Mouse (Mus musculus) intestine, postnatal 0 days (tissue): ENCODE results near the gene Pygm. TPM values are rescaled to one million over a fixed set of nuclear protein-coding genes. Genes with fewer than 3 reads are reported as not detected.

Source experiments
- ATAC-seq: fragments of 200-750 bp; cut with Nextera tagmentation; 2 replicates; pipeline ENCODE4 v1.8.0; 2017; ENCODE audit warnings: mild to moderate bottlenecking, moderate TSS enrichment, moderate library complexity
- H3K27ac ChIP-seq: fragments of 300-500 bp; sonication (generic); 2 replicates; pipeline ENCODE4 v1.5.1; 2014; ENCODE audit warnings: mild to moderate bottlenecking, low read depth, low read length, moderate library complexity
- H3K27me3 ChIP-seq: fragments of 300-500 bp; sonication (generic); replicated peaks from 2 replicates; pipeline ENCODE4 v1.6.1; 2014; ENCODE audit warnings: low read length, mixed read lengths; ENCODE audit not compliant: control insufficient read depth, insufficient read depth
- H3K36me3 ChIP-seq: fragments of 300-500 bp; sonication (generic); 2 replicates; pipeline ENCODE4 v1.6.1; 2014; ENCODE audit warnings: mild to moderate bottlenecking, moderate library complexity; ENCODE audit not compliant: control insufficient read depth, insufficient read depth
- H3K4me1 ChIP-seq: fragments of 300-500 bp; sonication (generic); replicated peaks from 2 replicates; pipeline ENCODE4 v1.6.1; 2014; ENCODE audit warnings: antibody characterized with exemption, low read length, mixed read lengths; ENCODE audit not compliant: control insufficient read depth, insufficient read depth
- H3K4me2 ChIP-seq: fragments of 300-500 bp; sonication (generic); replicated peaks from 2 replicates; pipeline ENCODE4 v1.6.1; 2014; ENCODE audit warnings: low read depth, mild to moderate bottlenecking, moderate library complexity
- H3K4me3 ChIP-seq: fragments of 300-500 bp; sonication (generic); 2 replicates; pipeline ENCODE4 v1.5.1; 2014; ENCODE audit warnings: low read depth, low read length
- H3K9ac ChIP-seq: fragments of 300-500 bp; sonication (generic); 2 replicates; pipeline ENCODE4 v1.6.1; 2014; ENCODE audit warnings: mild to moderate bottlenecking, low read depth, low read length
- H3K9me3 ChIP-seq: fragments of 300-500 bp; sonication (generic); 2 replicates; pipeline ENCODE4 v1.6.1; 2016; ENCODE audit warnings: mixed run types; ENCODE audit not compliant: control insufficient read depth
- CTCF ChIP-seq: sonication (generic); IDR thresholded peaks from 2 replicates; pipeline ENCODE4 v1.5.1; 2016; ENCODE audit warnings: low read depth, mild to moderate bottlenecking, control low read depth, antibody characterized with exemption, moderate library complexity
- WGBS: fragments of 180-500 bp; shearing (Covaris S2); extraction: QIAGEN DNeasy Blood & Tissue Kit; methylation state at CpG from one replicate; pipeline ENCODE4 v1.1.7; 2014; 5-methylcytosine and 5-hydroxymethylcytosine counted together
- polyA plus RNA-seq: library from polyadenylated mRNA; unstranded; fragments of >200 nt; fragmentation: Nextera tagmentation; extraction: Ambion mirVana; gene quantifications from 2 replicates; pipeline ENCODE4 v1.2.1, GENCODE M21; 2015

Gene Pygm
- polyA plus RNA-seq, 1 experiment from 2014 or later: 4.1 TPM

DNA sequence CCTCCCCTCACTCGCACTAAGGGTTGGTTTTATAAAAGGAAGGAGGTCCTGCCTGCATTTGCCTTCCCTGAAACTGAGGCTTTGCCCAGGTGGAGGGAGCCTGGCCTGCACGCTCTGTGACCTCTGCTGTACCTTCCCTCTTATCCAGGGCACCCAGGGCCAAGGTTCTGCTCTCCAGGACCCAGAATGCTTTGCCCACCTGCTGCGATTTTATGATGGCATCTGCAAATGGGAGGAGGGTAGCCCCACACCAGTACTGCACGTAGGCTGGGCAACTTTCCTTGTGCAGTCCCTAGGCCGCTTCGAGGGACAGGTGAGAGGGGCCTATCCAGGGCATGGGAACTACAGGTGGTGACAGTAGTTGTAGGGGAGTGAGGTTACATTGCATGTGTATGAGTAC is 45.0 kb upstream of the Pygm start:
- H3K9ac ChIP-seq: no peak overlapping the region
- H3K27me3 ChIP-seq: no peaks in the 10 kb centered on the region
- H3K9me3 ChIP-seq: no peaks in the 10 kb centered on the region
- H3K36me3 ChIP-seq: peaks cover 41% of the 10 kb centered on the region
- H3K27ac ChIP-seq: no peak overlapping the region
- H3K4me2 ChIP-seq: no peak overlapping the region
- 92% methylated on average over 6 of the region's 6 CpGs for WGBS
- ATAC-seq: no peak
- TF ChIP-seq CTCF: no peak
- H3K4me3 ChIP-seq: no peak overlapping the region
- no peaks in the 10 kb centered on the region for H3K4me1 ChIP-seq

DNA sequence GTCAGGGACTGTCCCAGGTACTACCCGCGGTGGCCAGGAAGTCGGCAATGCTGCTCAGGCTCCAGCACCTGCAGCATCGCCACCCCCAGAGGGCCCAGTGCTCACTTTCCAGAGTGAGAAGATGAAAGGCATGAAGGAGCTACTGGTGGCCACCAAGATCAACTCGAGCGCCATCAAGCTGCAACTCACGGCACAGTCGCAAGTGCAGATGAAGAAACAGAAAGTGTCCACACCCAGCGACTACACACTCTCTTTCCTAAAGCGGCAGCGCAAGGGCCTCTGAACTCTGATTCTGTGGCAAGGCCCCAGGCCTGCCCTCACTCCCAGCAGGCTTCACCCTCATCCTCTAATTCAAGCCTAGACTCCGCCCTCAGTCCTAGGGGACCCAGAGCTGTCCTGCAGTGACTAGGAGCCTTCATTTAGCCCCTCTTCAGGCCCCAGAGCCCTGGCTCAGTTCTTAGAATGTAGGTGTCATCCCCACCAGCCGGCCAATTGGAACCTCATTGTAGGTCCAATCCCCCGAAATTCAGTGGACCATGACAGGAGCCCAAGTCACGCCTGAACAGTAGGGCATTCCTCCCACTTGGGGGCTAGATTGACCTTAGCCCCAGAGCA is 44.2 kb upstream of the Pygm start:
- Histone ChIP-seq H3K27me3 (no peaks in the 10 kb centered on the region), H3K27ac (0 out of 2 replicates have a peak overlapping the region, but pooled peaks have one; percentile 21), H3K4me1 (no peaks in the 10 kb centered on the region), H3K36me3 (peaks cover 44% of the 10 kb centered on the region), H3K4me3 (no peak overlapping the region), H3K4me2 (peak overlapping the region; percentile 100), H3K9me3 (no peaks in the 10 kb centered on the region), H3K9ac (no peak overlapping the region)
- 61% methylated on average over 15 of the region's 15 CpGs for WGBS
- ATAC-seq: no peak; the same call in 1 of the 2 replicates
- TF ChIP-seq CTCF: peak; percentile 57

GRCm38 (mm10) chr19:6340524-6341452 is 43.4 kb upstream of the Pygm start, which contains the start of gene Map4k2:
TSS of gene Map4k2 (plus strand) at chr19:6341135.
- WGBS: 4% methylated on average over 64 of the region's 72 CpGs
- H3K27me3 ChIP-seq: no peaks in the 10 kb centered on the region
- H3K4me3 ChIP-seq: peak within 1 kb of the TSS; percentile 72
- no peaks in the 10 kb centered on the region for H3K9me3 ChIP-seq
- H3K36me3 ChIP-seq: peaks cover 51% of the 10 kb centered on the region
- peak; percentile 82 for ATAC-seq
- H3K4me2 ChIP-seq: peak within 1 kb of the TSS; percentile 100
- no peaks in the 10 kb centered on the region for H3K4me1 ChIP-seq
- TF ChIP-seq CTCF: peak; percentile 57
- H3K9ac ChIP-seq: peak within 1 kb of the TSS; percentile 63
- H3K27ac ChIP-seq: peak within 1 kb of the TSS; percentile 21; the same call in 1 of the 2 replicates

DNA sequence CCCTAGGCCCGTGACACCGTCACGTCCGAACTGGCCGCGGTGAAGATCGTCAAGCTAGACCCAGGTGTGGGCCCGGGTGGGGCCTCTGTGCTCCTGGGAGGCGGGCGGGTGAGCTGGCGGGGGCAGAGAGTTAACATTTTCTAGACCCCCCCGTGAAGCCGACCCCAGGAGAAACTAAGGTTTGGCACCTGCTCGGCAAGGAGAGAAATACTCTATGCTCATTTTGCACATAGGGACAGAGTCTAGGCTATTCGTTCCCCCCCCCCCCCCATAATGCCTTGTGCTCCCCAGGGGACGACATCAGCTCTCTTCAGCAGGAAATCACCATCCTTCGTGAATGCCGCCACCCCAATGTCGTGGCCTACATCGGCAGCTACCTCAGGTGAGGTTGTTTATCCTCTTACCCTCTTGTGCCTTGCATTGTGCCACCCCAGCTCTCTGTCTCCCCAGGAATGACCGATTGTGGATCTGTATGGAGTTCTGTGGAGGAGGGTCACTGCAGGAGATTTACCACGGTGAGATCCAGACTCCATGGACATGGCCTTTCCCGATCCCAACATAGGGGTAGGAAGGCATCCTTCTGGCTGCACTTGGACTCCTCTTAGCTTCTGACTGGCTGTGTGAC is 42.6 kb upstream of the Pygm start:
- Histone ChIP-seq H3K4me1 (no peaks in the 10 kb centered on the region), H3K36me3 (peaks cover 59% of the 10 kb centered on the region), H3K9me3 (no peaks in the 10 kb centered on the region), H3K4me3 (peak overlapping the region; percentile 72), H3K4me2 (peak overlapping the region; percentile 100), H3K27me3 (no peaks in the 10 kb centered on the region), H3K9ac (peak overlapping the region; percentile 63), H3K27ac (no peak overlapping the region)
- ATAC-seq: no peak; the same call in 1 of the 2 replicates
- TF ChIP-seq CTCF: no peak
- 12% methylated on average over 16 of the region's 23 CpGs for WGBS

GRCm38 (mm10) chr19:6342276-6342933 is 41.8 kb upstream of the Pygm start:
- 75% methylated on average over 5 of the region's 5 CpGs for WGBS

More at GRCm38 (mm10) chr19:6342276-6342933, 41.8 kb upstream of the Pygm start:
- no peak overlapping the region for H3K4me2 ChIP-seq
- no peak overlapping the region for H3K9ac ChIP-seq
- H3K27me3 ChIP-seq: no peaks in the 10 kb centered on the region
- H3K36me3 ChIP-seq: peaks cover 58% of the 10 kb centered on the region
- H3K27ac ChIP-seq: no peak overlapping the region
- no peaks in the 10 kb centered on the region for H3K9me3 ChIP-seq
- H3K4me1 ChIP-seq: no peaks in the 10 kb centered on the region
- H3K4me3 ChIP-seq: no peak overlapping the region
- no peak for TF ChIP-seq CTCF
- ATAC-seq: no peak
